Mouse (Mus musculus) lung, postnatal 10 days (tissue): ENCODE results near the gene Cog2.
A peak's percentile ranks its signal among the peaks of the same experiment; 100 is the strongest.

ENCODE experiments used
- DNase-seq: peaks from one replicate; pipeline ENCODE4 v3.0.0; 2021

Cog2 gene

GRCm38 (mm10) chr8:124520249-124521080 is at the start of gene Cog2:
TSS of gene Cog2 (plus strand) at chr8:124520767.
- DNase-seq = peak; percentile 94

GRCm38 (mm10) chr8:124475690-124476089 is 44.9 kb upstream of the Cog2 start:
- DNase-seq = no peak

- no peak for DNase-seq
Observed at GRCm38 (mm10) chr8:124476701-124477100, 43.9 kb upstream of the Cog2 start.

GRCm38 (mm10) chr8:124479251-124479650 is 41.3 kb upstream of the Cog2 start:
- no peak for DNase-seq

- no peak for DNase-seq
Observed at GRCm38 (mm10) chr8:124480321-124480720, 40.2 kb upstream of the Cog2 start.

- no peak for DNase-seq
Observed at GRCm38 (mm10) chr8:124482790-124483189, 37.8 kb upstream of the Cog2 start.

GRCm38 (mm10) chr8:124483356-124484115 is 37.0 kb upstream of the Cog2 start:
- DNase-seq = no peak

GRCm38 (mm10) chr8:124489311-124489710 is 31.3 kb upstream of the Cog2 start:
- DNase-seq = no peak

GRCm38 (mm10) chr8:124489786-124490185 is 30.8 kb upstream of the Cog2 start:
- no peak for DNase-seq

GRCm38 (mm10) chr8:124494397-124494796 is 26.2 kb upstream of the Cog2 start:
- DNase-seq = no peak

- DNase-seq = no peak
Observed at GRCm38 (mm10) chr8:124494955-124495354, 25.6 kb upstream of the Cog2 start.

- DNase-seq = no peak
Observed at GRCm38 (mm10) chr8:124495676-124496075, 24.9 kb upstream of the Cog2 start.

GRCm38 (mm10) chr8:124496266-124496665 is 24.3 kb upstream of the Cog2 start:
- DNase-seq = no peak

- DNase-seq = no peak
Observed at GRCm38 (mm10) chr8:124496871-124497270, 23.7 kb upstream of the Cog2 start.

GRCm38 (mm10) chr8:124498398-124498797 is 22.2 kb upstream of the Cog2 start:
- DNase-seq = no peak

- DNase-seq = no peak
Observed at GRCm38 (mm10) chr8:124499236-124499937, 21.2 kb upstream of the Cog2 start.

GRCm38 (mm10) chr8:124499938-124500239 is 20.7 kb upstream of the Cog2 start:
- no peak for DNase-seq

GRCm38 (mm10) chr8:124505626-124506025 is 14.9 kb upstream of the Cog2 start:
- no peak for DNase-seq

GRCm38 (mm10) chr8:124507572-124508320 is 12.8 kb upstream of the Cog2 start:
- DNase-seq = no peak

GRCm38 (mm10) chr8:124508321-124508695 is 12.3 kb upstream of the Cog2 start:
- DNase-seq = no peak

- DNase-seq = no peak
Observed at GRCm38 (mm10) chr8:124509156-124509555, 11.4 kb upstream of the Cog2 start.

- no peak for DNase-seq
Observed at GRCm38 (mm10) chr8:124516039-124516438, 4.5 kb upstream of the Cog2 start.

- peak; percentile 12 for DNase-seq
Observed at GRCm38 (mm10) chr8:124516525-124516924, 4.0 kb upstream of the Cog2 start.
